Mouse (Mus musculus) inflammation-experienced regulatory T-cells, adult 6 months (primary cell): ENCODE measurements around the gene Sufu. TPM values are rescaled to one million over a fixed set of nuclear protein-coding genes. Genes with fewer than 3 reads are reported as not detected.

Experiments
- ATAC-seq: one replicate; pipeline ENCODE4 v1.8.0; 2017
- polyA plus RNA-seq, 3 experiments: library from polyadenylated mRNA; unstranded; fragments of 100-300 nt; shearing (Covaris generic); gene quantifications; one replicate each; pipeline ENCODE4 v1.2.1; 2017

Gene Sufu
- polyA plus RNA-seq: 10 to 100 TPM; 10.7 to 13.6 (median 12.5) TPM

GRCm38 (mm10) chr19:46396686-46397435 is at the start of gene Sufu:
Sufu (plus strand) TSS chr19:46396896.
- ATAC-seq: peak; percentile 83

DNA sequence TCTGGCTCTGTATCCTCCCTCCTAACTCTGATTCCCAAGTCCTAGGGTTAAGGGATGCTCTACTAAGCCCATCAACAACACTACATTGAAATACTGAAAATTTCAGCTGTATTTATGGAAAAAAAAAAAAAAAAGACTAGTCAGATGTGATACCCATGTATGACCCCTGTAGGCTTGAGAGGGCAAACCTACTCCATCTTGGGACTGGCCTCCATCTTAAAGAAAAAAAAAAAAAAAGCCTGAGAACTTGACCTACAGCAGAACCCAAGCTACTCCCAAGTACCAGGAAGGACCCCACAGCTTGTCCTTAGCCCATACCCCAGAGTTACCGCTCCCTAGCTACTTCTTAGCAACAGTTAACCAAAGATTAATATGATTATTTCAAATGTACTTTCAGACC is 49.5 kb upstream of the Sufu start:
- ATAC-seq: no peak

DNA sequence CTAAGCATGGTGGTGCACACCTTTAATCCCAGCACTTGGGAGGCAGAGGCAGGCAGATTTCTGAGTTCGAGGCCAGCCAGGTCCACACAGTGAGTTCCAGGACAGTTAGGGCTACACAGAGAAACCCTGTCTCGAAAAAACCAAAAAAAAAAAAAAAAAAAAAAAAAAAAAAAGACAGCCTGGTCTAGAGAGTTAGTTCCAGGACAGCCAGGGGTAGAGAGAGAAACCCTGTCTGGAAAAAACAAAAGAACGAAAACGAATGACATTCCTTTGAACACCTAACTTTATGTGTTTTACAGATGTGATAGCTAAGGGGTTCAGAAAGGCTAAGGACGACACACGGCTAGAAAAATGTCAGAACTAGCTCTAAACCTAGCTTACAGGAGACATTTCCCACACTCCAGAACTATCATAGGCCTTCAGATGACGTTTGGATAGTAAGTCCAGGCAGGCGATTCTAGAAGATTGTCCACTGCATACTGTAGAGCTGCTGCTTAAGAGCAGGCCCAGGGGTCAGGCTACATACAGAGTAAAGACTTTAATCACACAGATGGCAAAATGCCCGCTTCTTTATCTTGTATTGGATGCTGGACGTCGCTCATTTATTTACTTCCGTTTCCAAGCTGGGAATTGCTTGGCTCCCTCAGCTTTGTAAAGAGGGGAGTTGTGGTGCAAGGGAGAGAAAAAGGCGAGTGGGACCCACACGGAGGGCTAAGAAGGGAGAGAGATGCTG is 48.6 kb upstream of the Sufu start:
- ATAC-seq: peak; percentile 19

GRCm38 (mm10) chr19:46348761-46349458 is 47.8 kb upstream of the Sufu start:
- peak; percentile 87 for ATAC-seq

GRCm38 (mm10) chr19:46349550-46349949 is 47.1 kb upstream of the Sufu start:
- no peak for ATAC-seq

GRCm38 (mm10) chr19:46350168-46350932 is 46.3 kb upstream of the Sufu start, which contains the start of gene 2310034G01Rik:
2310034G01Rik (minus strand) TSS chr19:46350302.
- no peak for ATAC-seq

GRCm38 (mm10) chr19:46356701-46357138 is 40.0 kb upstream of the Sufu start:
- peak; percentile 95 for ATAC-seq

GRCm38 (mm10) chr19:46357344-46358280 is 39.1 kb upstream of the Sufu start:
- ATAC-seq: no peak

- ATAC-seq: no peak
Observed at GRCm38 (mm10) chr19:46358381-46358780, 38.3 kb upstream of the Sufu start.

DNA sequence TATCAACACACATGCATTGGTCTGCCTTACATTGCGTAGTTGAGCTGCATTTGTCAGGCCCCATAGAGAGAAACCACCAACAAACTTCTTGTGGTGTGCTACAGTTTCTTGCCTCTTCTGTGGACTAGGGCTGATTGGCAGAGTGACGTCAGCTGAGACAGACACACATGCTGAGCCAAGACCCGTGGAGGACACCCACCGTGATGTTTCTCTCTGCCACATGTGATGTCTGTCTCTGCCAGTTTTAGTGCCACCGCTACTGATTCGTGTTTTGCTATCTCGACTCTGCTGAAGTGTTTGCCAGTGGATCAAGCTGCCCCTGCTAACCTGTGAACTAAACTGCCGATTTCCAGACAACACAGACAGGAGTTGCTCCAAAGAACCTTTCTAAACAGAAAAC is 34.6 kb upstream of the Sufu start:
- ATAC-seq: no peak

DNA sequence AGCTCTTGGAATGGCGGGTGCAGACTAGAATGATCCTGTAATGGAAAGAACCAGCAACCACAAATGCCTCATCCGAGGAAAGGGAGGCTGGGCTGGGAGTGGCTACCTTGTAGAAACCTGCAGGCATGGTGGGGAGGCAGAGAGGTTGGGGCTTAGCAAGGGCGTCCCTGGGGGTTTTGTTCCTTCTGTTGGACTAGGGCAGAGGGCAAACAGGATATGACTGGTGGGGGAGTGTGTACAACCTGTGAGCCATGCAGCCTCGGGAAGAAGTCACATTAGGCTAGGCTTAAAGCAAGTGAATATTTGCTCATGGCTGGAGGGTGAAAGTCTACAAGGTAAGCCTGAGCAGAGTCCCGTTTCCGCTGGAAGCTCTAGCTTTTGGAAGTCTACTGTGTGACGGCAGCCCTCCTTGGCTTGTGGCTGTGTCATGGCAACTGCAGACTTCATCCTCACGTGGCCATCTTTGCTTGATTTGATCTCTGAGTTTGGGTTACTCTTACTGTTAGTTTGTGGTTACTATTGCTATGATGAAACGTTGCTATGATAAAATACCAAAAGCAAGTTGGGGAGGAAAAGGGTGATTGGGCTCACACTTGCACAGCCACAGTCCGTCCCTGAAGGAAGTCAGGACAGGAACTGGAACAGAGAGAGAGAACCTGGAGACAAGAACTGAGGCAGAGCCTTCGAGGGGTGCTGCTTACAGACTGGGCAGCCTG is 33.2 kb upstream of the Sufu start:
- ATAC-seq: no peak

- no peak for ATAC-seq
Observed at GRCm38 (mm10) chr19:46367798-46368590, 28.7 kb upstream of the Sufu start.

- no peak for ATAC-seq
Observed at GRCm38 (mm10) chr19:46369204-46369603, 27.5 kb upstream of the Sufu start.

DNA sequence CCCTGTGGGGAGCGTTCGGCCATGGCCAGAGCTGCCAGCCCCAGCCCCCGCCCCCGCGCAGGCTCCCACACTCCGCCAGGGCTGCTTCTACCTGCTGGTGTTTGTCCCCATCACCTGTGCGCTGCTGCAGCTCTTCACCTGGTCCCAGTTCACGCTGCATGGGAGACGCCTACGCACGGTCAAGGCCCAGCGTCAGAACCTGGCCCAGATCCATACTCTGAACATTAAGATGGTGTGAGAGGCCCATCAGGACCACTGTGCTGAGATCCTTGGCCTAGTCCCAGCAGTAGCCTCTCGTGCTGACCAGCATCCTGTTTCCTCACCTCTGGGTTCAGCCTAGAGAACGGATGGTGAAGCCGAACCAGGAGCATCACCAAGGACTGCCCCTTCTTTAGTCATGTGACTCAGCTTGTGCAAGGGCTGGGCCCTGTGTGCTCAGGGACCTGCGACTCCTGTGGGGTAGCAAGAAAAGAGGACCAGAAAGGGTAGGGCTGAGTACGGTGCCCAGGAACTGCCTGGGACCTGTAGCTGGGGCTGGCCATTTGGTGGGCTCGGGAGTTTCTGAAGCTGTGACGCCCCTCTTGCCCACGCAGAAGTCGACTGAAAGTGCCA is 22.1 kb upstream of the Sufu start:
- no peak for ATAC-seq

DNA sequence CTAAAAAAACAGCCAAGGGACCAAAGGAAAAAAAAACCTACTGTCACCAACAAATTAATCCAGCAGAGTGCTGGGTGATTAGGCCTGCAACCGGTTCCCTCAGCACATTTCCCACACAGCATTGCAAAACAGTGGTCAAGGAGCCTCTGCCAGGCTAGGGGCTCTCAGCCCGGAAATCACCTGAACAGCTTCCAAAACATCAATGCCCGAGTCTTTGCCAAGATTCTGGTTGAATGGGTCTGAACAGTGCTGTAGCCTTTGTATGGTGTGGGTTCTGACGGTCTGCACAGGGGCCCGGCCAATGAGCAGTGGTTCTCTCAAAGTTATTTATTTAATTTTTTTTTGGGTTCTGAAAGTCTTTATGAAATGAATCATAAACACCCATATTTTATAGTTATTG is 21.2 kb upstream of the Sufu start:
- ATAC-seq: no peak

DNA sequence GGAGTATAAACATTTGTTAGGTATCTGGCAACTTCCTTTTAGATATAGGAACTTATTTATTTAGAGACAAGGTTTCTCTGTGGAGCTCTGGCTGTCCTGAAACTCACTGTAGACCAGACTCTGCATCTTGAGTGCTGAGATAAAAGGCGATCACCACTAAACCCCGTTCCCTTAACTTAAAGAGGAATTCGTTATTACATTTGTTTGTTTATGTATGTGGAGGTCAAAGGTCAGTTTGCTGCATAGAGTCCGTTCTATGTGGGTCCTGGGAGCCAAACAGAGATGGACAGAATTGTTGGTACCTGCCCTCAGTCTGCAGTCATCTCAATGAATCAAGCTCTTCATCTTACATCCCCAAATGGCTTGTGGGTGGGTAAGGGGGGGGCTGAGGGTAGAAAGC is 20.8 kb upstream of the Sufu start:
- no peak for ATAC-seq

GRCm38 (mm10) chr19:46382275-46382674 is 14.4 kb upstream of the Sufu start:
- no peak for ATAC-seq

GRCm38 (mm10) chr19:46389872-46390271 is 6.8 kb upstream of the Sufu start:
- no peak for ATAC-seq

DNA sequence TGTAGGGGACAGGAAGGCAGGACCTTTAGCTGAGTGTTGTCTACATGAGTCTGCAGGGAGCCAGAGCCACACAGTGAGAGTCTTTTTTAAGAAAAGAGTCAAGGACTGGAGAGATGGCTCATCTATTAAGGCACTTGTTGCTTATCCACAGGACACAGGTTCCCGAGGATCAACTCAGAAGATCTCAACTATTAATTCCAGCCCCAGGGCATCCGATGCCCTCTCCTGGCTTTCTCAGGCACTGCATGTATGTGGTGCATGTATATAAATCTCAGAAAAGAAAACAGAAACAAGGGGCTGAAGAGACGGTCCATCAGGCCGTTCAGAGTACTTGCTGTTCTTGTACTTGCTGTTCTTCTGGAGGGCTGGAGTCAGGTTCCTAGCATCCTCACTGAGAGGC is 4.7 kb upstream of the Sufu start:
- ATAC-seq: no peak
